Mouse (Mus musculus) telencephalon, adult 2 months (tissue): ENCODE measurements at regions not wholly inside any gene's neighbourhood (a gene's known extent, or its start where the extent isn't known, plus 50 kb on each side); places are given as distances from the start of the nearest gene placed in this dataset.

ENCODE experiments used
- DNase-seq: peaks from one replicate; pipeline ENCODE4 v3.0.0-alpha.2; 2011; ENCODE audit warnings: low read depth, low spot score

DNA sequence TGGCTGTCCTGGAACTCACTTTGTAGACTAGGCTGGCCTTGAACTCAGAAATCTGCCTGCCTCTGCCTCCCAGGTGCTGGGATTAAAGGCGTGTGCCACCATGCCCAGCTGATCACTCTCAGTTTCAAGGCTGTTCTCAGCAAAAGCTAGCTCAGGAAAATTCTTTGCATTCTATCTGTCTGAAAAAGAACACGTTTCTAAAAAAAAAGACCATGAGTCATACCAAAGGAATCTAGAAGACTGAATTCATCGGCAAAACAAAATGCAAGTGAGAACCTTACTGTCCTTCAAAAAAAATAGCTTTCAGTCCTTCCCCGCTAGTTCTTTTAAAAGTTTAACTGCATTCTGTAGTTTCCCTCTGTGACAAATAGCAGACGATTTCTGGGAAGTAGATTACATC is 596.3 kb upstream of the Syt1 start:
- DNase-seq: peak; percentile 77

DNA sequence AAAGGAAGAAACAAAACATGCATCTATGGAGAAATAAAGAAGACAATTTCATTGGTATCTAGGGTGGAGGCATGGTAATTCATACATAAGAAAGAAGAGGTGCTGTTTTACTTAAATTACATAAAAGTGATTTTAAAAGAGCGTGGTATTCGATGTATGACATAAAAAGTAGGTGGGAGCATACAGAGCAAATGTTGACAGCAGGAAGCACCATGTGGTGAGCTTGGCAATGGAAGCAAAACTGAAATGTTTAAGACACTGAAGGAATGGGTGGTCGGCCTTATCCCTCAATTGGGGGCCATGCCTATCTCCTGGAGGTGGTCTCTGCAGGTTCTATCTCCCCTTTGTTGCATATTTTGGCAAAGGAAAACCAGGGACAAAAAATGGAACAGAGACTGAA is 592.5 kb upstream of the Syt1 start:
- peak; percentile 44 for DNase-seq

DNA sequence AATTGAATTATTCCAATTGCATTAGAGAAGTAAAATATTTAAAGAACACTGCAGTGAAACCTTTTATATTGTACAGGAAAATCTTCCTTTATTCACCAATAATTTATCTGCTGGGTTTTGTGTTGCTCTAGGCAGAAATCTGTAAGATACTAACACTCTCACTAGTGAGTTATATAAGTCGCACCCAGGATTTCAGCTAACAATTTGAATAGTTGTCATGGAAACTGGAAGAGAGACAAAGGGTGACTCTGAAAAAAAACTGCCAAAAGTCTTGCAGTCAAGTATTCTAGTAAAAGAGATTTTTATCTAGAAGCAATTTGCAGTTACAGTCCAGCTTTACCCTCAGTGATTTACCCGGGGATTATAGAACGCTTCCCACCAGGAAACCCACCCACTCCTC is 587.8 kb upstream of the Syt1 start:
- DNase-seq: peak; percentile 81

DNA sequence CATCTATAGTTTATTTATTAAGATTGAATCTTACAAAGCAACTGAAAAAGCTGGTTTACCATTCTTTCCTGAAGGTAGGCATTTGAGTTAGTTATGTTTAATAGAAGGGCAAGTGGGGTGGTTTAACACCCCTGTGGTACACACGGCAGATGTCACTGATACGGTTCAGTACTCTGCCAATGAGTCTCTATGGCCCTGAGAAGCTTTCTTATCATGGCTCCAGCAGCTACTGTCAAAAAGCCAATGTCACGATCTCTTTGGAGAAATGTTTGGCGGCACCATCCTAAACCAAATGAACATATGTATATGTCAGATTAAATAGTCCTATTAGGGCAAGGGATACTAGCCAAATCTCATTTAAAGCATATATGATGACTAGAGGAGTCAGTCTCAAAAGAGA is 562.4 kb upstream of the Syt1 start:
- no peak for DNase-seq

DNA sequence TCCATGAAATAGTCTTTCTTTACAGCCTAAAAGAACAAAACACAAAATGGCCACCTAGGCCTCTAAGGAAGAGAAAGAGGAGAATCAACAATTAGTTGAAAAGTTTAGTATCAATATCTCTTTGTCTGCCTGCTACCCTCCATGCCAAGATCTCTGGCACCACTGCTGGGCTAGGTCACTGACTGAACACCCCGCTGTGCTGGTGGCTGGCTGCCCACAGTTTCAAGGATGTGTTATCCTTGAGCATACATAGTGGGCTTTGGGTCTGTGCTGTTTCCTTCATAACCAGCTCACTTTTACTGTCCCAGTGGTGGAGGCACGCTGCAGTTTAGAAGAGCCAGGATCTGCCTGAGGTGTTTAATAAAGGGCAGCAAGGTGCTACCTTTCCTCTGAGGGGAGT is 559.0 kb upstream of the Syt1 start:
- DNase-seq: no peak

DNA sequence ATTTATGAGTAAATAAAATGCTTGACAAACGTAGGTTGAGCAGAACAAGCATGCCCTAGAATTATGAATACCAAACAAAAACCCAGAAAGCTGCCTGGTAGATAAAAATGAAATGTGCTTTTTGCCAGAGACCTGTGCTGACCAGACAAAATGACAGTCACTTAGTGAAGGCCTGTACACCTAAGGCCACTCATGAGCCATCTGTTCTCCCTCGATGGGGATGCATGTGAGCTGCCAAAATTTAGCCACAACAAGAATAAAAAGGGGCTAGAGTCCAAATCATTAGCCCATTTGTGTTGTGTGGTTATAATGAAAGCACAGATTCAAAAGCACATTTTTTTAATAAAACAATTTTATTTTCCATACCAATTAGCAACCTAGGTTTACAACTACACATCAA is 555.9 kb upstream of the Syt1 start:
- DNase-seq: no peak

DNA sequence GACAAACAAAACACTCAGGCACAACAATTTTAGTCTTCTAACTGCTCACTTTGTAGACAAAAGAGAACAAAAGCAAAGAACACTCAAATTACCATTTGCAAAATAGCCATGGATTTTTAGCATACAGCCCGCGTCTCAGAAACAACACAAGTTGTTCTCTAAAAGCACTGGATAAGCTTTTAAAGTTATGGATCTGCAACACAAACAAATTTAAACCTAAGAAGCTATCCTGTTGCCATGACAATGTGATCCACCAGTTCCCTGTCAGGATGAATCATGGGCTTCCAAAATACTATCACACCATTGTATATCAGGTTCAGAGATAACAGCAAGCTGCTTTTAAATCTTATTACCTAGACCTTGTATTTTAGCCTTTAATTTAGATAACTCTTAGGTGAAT is 550.9 kb upstream of the Syt1 start:
- DNase-seq: no peak

DNA sequence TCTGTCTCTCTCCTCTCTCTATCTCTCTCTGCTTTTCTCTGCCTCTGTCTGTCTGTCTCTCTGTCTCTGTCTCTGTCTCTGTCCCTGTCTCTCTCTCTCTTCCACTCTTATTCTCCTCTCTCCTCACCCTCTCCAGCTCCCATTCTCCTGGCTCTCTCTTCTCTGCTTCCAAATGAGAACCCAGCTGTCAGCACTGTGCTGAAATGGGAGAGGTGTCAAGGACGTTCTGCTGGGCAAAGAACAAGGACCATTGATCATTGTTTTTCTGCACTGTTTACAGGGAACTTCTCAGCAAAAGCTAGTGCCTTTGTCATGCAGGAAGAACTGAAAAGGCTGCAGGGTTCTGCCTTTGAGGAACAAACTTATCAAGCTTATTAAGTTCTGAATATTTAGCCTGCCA is 550.3 kb upstream of the Syt1 start:
- no peak for DNase-seq

DNA sequence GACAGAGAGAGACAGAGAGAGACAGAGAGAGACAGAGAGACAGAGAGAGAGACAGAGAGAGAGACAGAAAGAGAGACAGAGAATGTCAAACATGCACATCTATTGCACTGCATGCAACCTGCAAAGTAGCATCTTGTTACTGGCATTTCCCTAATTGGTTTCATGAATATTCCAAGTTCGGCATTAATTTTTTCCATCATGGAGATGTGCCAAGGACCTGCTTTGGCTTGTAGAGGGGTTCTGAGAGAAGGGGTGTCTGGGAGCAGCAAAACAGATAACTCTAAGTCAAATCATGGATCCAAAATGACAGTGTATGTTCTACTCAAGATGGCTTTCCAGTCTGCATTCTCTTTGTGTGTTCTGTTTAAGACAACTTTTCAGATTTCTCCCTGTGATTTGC is 532.5 kb upstream of the Syt1 start:
- no peak for DNase-seq

DNA sequence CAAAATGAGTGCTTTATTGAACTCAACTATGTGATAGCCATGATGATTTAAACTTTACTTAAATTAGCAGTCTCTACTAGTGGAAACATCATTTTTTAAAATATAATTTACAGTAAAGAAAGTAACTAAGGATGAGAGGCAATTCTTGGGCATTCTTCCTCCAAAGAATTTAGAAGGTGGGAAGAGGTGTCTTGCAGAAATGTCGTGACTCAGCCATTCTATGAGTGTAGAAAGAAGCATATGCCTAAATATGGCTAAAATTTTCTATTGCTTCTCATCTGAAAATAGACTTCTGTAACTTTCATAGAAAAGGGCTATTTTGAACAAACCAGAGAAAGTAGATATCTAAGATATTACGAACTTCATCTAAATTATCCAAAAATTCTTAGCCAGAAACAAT is 529.4 kb upstream of the Syt1 start:
- peak; percentile 67 for DNase-seq

DNA sequence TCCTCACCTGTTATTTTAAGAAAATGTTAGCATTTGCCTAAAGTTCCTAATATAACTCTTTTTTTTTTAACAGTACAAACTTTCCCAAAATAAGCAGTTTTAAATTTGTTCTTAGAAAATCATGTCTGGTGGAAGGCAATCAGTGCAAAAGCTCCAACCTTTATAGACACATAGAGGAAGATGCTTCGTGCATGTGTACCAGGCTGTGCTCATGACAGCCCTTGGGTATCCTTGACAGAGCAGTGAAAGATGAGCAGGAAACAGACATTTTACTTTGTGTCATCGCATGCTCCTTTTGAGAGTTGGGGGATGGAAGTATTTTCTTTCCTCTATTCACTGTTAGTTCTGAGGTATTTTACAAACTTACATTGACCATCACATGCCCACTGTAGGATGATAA is 517.3 kb upstream of the Syt1 start:
- peak; percentile 68 for DNase-seq

DNA sequence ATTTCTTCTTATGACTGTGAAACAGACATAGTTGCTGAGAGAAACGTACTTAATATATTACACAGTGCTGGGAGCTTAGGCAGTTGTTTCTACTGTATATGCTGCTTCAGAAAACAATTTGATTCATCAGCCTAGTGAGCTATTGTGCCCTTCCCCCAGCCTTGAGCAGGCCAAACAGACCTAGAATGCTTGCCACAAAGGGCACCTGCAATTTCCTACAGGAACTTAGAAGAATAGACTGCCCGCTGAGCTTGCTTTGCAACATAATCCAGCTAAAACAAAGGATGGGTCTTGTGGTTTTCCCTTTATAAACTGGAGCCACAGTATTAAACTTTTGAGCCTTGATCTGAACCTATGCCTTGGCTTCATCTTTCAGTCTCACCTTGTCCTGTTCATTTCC is 510.9 kb upstream of the Syt1 start:
- DNase-seq: no peak

DNA sequence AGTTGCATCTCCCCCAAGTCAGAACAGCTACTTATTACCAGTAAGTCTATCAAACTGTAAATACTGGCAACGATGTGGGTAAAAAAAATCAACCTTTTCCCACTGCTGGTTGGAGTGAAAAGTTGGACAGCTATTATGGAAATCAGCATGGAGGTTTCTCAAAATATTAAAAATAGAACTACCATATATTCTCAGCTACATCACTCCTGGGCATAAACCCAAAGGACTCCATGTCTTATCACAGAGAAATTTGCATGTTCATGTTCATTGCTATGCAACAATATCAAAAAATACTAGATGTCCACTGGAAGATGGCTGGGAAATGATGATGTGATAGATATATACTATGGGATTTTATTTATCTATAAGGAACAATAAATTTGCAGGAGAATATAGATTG is 506.9 kb upstream of the Syt1 start:
- no peak for DNase-seq

DNA sequence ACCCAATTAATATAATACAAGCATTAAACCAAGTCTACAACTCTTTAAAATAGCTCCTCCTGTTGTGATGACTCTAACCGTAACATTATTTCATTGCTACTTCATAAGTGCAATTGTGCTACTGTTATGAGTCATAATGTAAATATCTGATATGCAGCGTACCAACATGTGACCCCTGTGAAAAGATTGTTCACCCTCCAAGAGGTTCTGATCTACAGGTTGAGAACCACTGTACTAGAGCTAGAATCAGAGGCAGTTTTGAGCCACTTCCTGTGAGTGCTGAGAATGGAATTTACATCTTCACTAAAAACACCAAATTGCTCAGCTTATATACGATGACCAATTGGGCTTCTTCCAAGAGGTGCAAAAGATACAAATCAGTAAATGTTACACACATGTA is 504.4 kb upstream of the Syt1 start:
- no peak for DNase-seq

DNA sequence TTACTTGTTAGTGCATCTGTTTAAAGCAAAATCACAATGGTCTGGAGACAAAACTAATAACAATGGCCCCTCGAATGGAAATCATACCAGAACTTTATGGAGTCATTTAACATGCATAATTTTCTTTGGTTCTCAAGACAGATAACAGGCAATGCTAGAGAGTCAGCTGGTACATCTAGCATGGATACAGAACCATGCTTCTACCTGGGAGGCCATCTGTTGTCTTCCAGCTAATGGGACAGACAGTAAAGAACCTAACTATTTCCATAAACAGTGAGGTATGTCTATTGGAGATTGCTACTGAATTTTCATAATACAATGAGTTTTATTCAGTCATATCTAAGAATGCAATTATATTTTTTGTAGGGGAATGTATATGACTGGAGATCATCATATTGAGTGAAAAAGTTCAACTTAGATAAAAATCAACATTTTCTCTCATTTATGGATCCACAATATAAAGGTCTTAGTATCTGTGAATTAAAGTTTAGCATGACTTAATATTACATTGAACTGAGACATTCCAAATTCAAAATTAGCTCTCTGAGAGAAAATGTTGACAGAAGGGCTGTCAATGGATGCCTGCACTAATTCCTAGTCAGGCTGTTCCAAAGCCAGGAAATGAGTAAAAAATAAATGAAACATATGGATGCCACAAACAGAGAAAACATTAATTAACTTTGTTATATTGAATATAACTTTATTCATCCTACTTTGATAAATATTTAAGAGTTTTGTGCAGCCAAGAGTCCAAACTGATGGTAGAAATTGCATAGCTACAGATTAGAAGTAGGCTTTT is 500.3 kb upstream of the Syt1 start:
- no peak for DNase-seq

DNA sequence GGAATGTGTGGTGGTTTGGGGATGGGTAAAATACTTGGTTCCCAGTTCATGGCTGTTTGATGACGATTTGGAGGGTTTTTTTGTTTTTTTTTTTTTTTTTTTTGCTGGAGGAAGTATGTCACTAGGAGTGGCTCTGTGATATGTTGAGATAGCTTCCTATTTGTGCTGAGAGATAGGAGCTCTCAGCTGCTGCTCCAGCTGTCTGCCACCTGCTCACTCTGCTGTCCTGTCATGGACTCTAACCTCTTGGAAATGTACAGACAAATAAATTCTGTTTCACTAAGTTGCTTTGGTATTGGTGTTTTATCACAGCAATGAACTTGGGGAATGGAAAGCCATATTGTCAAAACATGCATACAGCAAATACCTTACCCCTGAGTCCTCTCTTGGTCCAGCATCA is 497.8 kb upstream of the Syt1 start:
- no peak for DNase-seq

DNA sequence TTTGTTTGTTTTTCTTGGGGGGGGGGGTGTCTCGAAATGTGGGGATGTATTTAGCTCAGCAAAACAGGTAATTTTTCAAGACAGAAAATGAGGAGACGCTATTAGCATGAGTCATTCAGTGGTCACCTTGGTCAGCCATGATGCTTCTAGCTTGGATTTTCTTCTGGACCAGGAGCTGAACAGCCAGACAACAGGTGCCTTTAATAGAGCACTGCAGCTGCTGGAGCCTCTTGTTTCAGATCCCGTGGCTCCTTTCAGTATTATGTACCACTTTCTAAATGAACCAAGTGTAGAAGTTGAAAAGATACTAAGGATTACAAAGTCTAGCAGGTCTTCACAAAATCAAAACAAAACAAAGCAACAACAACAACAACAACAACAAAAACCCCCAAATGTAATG is 496.4 kb upstream of the Syt1 start:
- no peak for DNase-seq

DNA sequence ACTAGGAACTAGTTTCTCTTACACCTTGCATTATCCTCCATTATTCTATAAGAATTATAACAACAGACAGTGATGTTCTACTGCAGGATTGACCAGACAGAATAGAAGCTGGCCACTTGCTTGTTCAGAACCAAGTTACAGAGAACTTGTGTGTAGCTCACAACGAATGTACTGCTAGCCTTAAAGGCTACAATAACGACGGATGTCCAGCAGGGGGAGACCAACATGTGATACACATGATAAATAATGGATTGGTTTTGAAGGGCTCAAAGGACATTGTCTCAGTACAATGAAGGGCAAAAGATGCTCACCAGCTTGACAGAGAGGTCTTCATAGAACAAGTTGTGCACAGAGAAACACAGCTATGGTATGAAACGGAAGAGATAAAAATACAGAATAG is 493.9 kb upstream of the Syt1 start:
- DNase-seq: no peak

DNA sequence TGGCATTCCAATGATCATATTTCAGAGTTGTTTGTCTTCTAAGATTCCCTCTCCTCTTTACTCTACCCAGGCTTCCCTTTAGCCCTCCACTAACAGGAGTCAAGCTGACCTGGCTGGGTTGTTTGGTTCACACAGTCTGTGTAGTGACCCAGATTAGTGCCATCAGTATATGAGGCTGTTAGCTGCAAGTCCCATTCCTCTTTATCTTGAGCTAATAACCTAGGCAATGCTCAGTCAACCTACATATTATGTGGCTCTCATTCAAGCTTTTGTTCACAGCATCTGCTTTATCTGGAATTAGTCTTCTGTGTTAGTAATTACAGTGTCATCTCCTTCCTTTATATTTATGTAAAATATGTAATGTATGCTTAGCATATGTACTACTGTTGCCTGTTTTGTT is 490.1 kb upstream of the Syt1 start:
- no peak for DNase-seq

DNA sequence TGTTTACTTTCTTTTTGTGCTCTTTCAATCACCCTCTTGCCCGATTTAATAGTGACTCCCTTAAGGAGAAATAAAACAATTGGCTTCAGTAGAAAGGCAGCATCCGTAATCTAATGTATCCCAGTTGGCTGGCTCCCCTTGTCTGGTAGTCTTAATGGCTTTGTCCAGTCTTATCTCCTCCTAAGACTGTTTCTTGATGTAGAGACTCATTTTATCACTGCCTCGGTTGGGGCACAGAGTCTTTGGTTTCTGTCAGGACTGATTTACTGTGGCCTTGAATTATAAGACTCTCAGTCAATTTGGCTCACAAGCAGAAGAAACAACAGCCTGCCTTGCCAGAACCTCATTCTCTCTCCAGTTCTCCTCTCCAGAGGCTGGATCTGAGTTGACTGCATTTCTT is 487.5 kb upstream of the Syt1 start:
- DNase-seq: no peak

DNA sequence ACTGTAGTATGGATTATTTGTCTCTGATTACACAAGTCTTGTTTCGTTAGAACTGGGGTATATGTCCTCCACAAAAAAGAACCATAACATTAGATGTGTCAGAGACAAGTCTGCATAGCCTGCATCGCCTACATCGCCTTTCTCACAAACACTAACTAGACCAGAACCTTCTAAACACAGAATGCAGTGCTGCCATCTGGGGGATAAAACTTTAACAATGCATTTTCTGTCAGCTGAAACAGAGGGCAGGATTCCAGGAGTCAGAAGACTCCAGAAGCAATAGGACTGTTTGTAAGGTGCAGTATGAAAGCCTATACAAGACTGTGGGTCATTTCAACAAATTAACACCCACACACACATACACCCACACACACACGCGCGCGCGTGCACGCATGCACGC is 485.4 kb upstream of the Syt1 start:
- peak; percentile 83 for DNase-seq

DNA sequence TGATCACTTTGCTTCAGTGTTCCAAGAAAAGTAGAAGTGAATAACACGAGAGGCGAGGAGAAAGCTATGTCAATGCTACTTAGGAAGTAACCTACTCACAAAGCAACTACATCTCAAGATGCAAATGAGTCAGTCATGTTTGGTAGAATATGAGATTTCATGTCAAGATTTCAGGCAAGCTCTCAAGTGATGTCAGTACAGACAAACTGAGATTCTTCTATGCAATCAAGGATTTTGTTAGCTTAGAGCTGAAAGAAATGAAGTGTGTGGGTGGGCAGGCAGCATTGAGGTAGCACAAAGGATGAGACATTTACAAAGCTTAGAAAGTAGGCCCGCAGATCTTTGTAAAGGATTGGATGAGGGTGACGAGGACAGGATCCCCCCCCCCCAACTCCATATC is 480.0 kb upstream of the Syt1 start:
- DNase-seq: no peak

DNA sequence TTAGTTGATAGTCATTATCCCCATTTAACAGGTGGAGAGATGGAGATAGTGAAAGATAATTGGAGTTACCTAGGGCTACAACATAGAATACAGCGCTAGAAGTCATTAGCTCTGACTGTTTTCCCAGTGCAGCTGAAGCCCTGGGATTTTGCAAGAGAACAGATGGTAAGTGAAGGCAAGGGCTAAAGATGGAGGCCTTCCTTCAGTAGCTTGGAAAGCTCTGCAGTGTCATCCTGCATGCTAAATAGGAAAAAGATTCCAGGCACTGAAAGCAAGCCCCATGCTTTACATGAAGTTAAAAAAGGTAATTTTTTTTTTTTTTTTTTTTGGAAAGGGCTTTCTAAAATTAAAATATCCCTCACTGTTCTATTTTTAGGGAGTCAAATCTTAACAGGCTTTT is 477.2 kb upstream of the Syt1 start:
- peak; percentile 67 for DNase-seq

DNA sequence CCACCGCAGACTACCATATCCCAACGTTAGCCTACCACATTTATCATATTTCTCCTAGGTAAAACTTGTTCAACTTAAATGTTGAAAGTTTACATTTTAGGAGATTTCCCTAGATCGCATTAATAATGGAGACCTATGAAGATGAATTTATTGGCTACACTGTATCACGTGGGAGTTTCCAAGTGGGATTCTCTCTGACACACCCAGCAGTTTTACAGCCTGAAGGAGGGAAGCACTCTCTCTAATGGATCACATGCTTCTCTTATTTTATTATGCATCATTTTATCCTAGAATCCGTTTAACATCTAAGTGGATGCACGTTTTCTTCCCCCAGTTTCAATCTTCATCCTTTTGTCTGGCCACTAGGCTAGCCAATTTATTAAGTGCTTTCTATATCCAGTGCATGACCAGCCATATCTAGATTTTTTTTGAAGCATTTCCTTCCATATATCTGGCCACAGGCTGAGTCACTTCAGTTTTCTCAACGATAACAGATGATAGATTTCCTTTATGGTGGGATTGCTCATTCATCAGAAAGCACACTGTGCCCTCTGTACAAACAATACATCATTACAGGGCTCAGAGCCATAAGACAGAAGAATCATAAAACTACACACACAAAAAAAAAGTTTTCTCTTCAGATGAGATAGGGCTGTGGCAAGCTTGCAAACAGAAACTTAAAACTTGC is 476.3 kb upstream of the Syt1 start:
- no peak for DNase-seq
